Mouse (Mus musculus) MEL (cell line): ENCODE measurements around the gene Zcchc14. TPM values are rescaled to one million over a fixed set of nuclear protein-coding genes. Genes with fewer than 3 reads are reported as not detected.

ENCODE experiments used
- DNase-seq: peaks from one replicate; pipeline ENCODE4 v3.0.0; 2011; ENCODE audit warnings: low read depth, low spot score
- H3K27ac ChIP-seq: 2 replicates; pipeline ENCODE4 v1.5.1; 2012; ENCODE audit warnings: low read depth, mild to moderate bottlenecking, control low read depth, low read length, moderate library complexity; ENCODE audit not compliant: control insufficient read depth
- H3K27me3 ChIP-seq, 2 experiments: fragments of 150-350 bp in 1 of 2; sonication (generic) in 1 of 2; 2 replicates each; pipeline ENCODE4 v1.6.1; 2012; ENCODE audit warnings: low read length in 2 of 2, mild to moderate bottlenecking in 2 of 2, improper control_type of control experiment in 1 of 2, moderate library complexity in 1 of 2; ENCODE audit not compliant: insufficient read depth in 2 of 2, control insufficient read depth in 1 of 2
- H3K36me3 ChIP-seq, 2 experiments: 2 replicates each; pipeline ENCODE4 v1.6.1; 2012 to 2014; ENCODE audit warnings: low read length in 2 of 2, improper control_type of control experiment in 1 of 2, inconsistent platforms in 1 of 2, mild to moderate bottlenecking in 1 of 2; ENCODE audit not compliant: insufficient read depth in 2 of 2, control insufficient read depth in 1 of 2
- H3K4me1 ChIP-seq, 2 experiments: fragments of 150-350 bp in 1 of 2; sonication (generic) in 1 of 2; 2 replicates each; pipeline ENCODE4 v1.6.1; 2012; ENCODE audit warnings: low read length in 2 of 2, improper control_type of control experiment in 1 of 2, mild to moderate bottlenecking in 1 of 2; ENCODE audit not compliant: insufficient read depth in 2 of 2, control insufficient read depth in 1 of 2
- H3K4me3 ChIP-seq, 2 experiments: fragments of 150-350 bp in 1 of 2; sonication (generic) in 1 of 2; 2 replicates each; pipeline ENCODE4 v1.5.1; 2012; ENCODE audit warnings: low read depth in 2 of 2, low read length in 2 of 2, mild to moderate bottlenecking in 2 of 2, moderate library complexity in 2 of 2, control low read depth in 1 of 2, improper control_type of control experiment in 1 of 2; ENCODE audit not compliant: control insufficient read depth in 1 of 2, insufficient read depth in 1 of 2
- H3K79me2 ChIP-seq: 2 replicates; pipeline ENCODE4 v1.6.1; 2012; ENCODE audit warnings: mild to moderate bottlenecking, low read length, moderate library complexity; ENCODE audit not compliant: control insufficient read depth, poor library complexity, insufficient read depth
- H3K9ac ChIP-seq: 2 replicates; pipeline ENCODE4 v1.6.1; 2012; ENCODE audit warnings: low read depth, mild to moderate bottlenecking, control low read depth, low read length, moderate library complexity; ENCODE audit not compliant: control insufficient read depth, poor library complexity, severe bottlenecking
- H3K9me3 ChIP-seq: fragments of 150-350 bp; sonication (generic); replicated peaks from 2 replicates; pipeline ENCODE4 v1.6.1; 2012; ENCODE audit warnings: mild to moderate bottlenecking, low read length, improper control_type of control experiment, moderate library complexity; ENCODE audit not compliant: insufficient read depth
- BHLHE40 ChIP-seq: IDR thresholded peaks from 2 replicates; pipeline ENCODE4 v1.6.1; 2012; ENCODE audit warnings: low read depth, mild to moderate bottlenecking, inconsistent platforms, low read length, improper control_type of control experiment, borderline replicate concordance
- CHD1 ChIP-seq: IDR thresholded peaks from 2 replicates; pipeline ENCODE4 v1.6.1; 2012; ENCODE audit warnings: low read depth, mild to moderate bottlenecking, inconsistent platforms, low read length, improper control_type of control experiment
- CHD2 ChIP-seq: IDR thresholded peaks from 2 replicates; pipeline ENCODE4 v1.6.1; 2011; ENCODE audit warnings: low read length, improper control_type of control experiment
- CTCF ChIP-seq, 3 experiments: IDR thresholded peaks in 2 of 3; conservative IDR thresholded peaks in 1 of 3; 2 replicates each; pipeline ENCODE4 v1.5.1; 2011 to 2012; ENCODE audit warnings: low read length in 3 of 3, low read depth in 2 of 3, mild to moderate bottlenecking in 2 of 3, improper control_type of control experiment in 1 of 3, inconsistent platforms in 1 of 3, mixed read lengths in 1 of 3, moderate library complexity in 1 of 3; ENCODE audit not compliant: control insufficient read depth in 1 of 3, insufficient read depth in 1 of 3, poor library complexity in 1 of 3, severe bottlenecking in 1 of 3
- E2F4 ChIP-seq: IDR thresholded peaks from 2 replicates; pipeline ENCODE4 v1.6.1; 2011; ENCODE audit warnings: low read depth, low read length, improper control_type of control experiment, borderline replicate concordance
- ELF1 ChIP-seq: IDR thresholded peaks from 2 replicates; pipeline ENCODE4 v1.6.1; 2014; ENCODE audit warnings: low read depth, mild to moderate bottlenecking, inconsistent platforms, low read length, improper control_type of control experiment, moderate library complexity
- EP300 ChIP-seq, 2 experiments: IDR thresholded peaks; 2 replicates each; pipeline ENCODE4 v1.6.1; 2011; ENCODE audit warnings: improper control_type of control experiment in 2 of 2, low read length in 2 of 2, low read depth in 1 of 2, mild to moderate bottlenecking in 1 of 2
- GABPA ChIP-seq: IDR thresholded peaks from 2 replicates; pipeline ENCODE4 v1.6.1; 2012; ENCODE audit warnings: low read depth, mild to moderate bottlenecking, inconsistent platforms, low read length, improper control_type of control experiment, moderate library complexity
- HCFC1 ChIP-seq: IDR thresholded peaks from 2 replicates; pipeline ENCODE4 v1.6.1; 2012; ENCODE audit warnings: low read depth, mild to moderate bottlenecking, inconsistent platforms, low read length, improper control_type of control experiment, moderate library complexity
- JUND ChIP-seq: IDR thresholded peaks from 2 replicates; pipeline ENCODE4 v1.6.1; 2011; ENCODE audit warnings: low read depth, mild to moderate bottlenecking, improper control_type of control experiment, low read length
- KAT2A ChIP-seq: conservative IDR thresholded peaks from 2 replicates; pipeline ENCODE4 v1.6.1; 2012; ENCODE audit warnings: low read depth, low read length, improper control_type of control experiment, inconsistent platforms
- MAFK ChIP-seq: IDR thresholded peaks from 2 replicates; pipeline ENCODE4 v1.6.1; 2011; ENCODE audit warnings: low read depth, mild to moderate bottlenecking, low read length, improper control_type of control experiment, borderline replicate concordance
- MAX ChIP-seq: IDR thresholded peaks from 2 replicates; pipeline ENCODE4 v1.6.1; 2011; ENCODE audit warnings: low read length, improper control_type of control experiment
- MAZ ChIP-seq: IDR thresholded peaks from 2 replicates; pipeline ENCODE4 v1.6.1; 2012; ENCODE audit warnings: low read depth, mild to moderate bottlenecking, inconsistent platforms, low read length, improper control_type of control experiment
- MEF2A ChIP-seq: IDR thresholded peaks from 2 replicates; pipeline ENCODE4 v1.6.1; 2014; ENCODE audit warnings: low read depth, mild to moderate bottlenecking, inconsistent platforms, low read length, improper control_type of control experiment; ENCODE audit not compliant: poor library complexity, insufficient replicate concordance, severe bottlenecking; ENCODE audit errors: extremely low read depth
- MXI1 ChIP-seq: IDR thresholded peaks from 2 replicates; pipeline ENCODE4 v1.6.1; 2011; ENCODE audit warnings: mild to moderate bottlenecking, low read depth, low read length, improper control_type of control experiment
- MYB ChIP-seq: IDR thresholded peaks from 2 replicates; pipeline ENCODE4 v1.6.1; 2011; ENCODE audit warnings: mild to moderate bottlenecking, low read depth, low read length, improper control_type of control experiment
- MYC ChIP-seq: IDR thresholded peaks from 2 replicates; pipeline ENCODE4 v1.6.1; 2011; ENCODE audit warnings: low read depth, mild to moderate bottlenecking, low read length, improper control_type of control experiment, moderate library complexity
- NELFE ChIP-seq: IDR thresholded peaks from 2 replicates; pipeline ENCODE4 v1.6.1; 2011; ENCODE audit warnings: low read depth, low read length, improper control_type of control experiment
- NRF1 ChIP-seq: IDR thresholded peaks from 2 replicates; pipeline ENCODE4 v1.6.1; 2014; ENCODE audit warnings: low read depth, mild to moderate bottlenecking, inconsistent platforms, low read length, improper control_type of control experiment, moderate library complexity; ENCODE audit not compliant: poor library complexity, insufficient read depth, severe bottlenecking
- POLR2A ChIP-seq, 2 experiments: IDR thresholded peaks; 2 replicates each; pipeline ENCODE4 v1.6.1; 2011 to 2012; ENCODE audit warnings: low read length in 2 of 2, mild to moderate bottlenecking in 2 of 2, control low read depth in 1 of 2, improper control_type of control experiment in 1 of 2, low read depth in 1 of 2, moderate library complexity in 1 of 2; ENCODE audit not compliant: control insufficient read depth in 1 of 2, insufficient read depth in 1 of 2, poor library complexity in 1 of 2
- POLR2AphosphoS2 ChIP-seq: IDR thresholded peaks from 2 replicates; pipeline ENCODE4 v1.6.1; 2011; ENCODE audit warnings: low read length, improper control_type of control experiment
- POLR2AphosphoS5 ChIP-seq: IDR thresholded peaks from 2 replicates; pipeline ENCODE4 v1.6.1; 2012; ENCODE audit warnings: low read depth, borderline replicate concordance, mild to moderate bottlenecking, inconsistent platforms, low read length, moderate library complexity, mixed read lengths
- RAD21 ChIP-seq: IDR thresholded peaks from 2 replicates; pipeline ENCODE4 v1.6.1; 2011; ENCODE audit warnings: mild to moderate bottlenecking, low read depth, low read length, improper control_type of control experiment
- RCOR1 ChIP-seq: IDR thresholded peaks from 2 replicates; pipeline ENCODE4 v1.6.1; 2012; ENCODE audit warnings: low read depth, mild to moderate bottlenecking, inconsistent platforms, low read length, improper control_type of control experiment
- SIN3A ChIP-seq: IDR thresholded peaks from 2 replicates; pipeline ENCODE4 v1.6.1; 2012; ENCODE audit warnings: low read length, improper control_type of control experiment, inconsistent platforms
- SMC3 ChIP-seq: IDR thresholded peaks from 2 replicates; pipeline ENCODE4 v1.6.1; 2011; ENCODE audit warnings: low read depth, low read length, improper control_type of control experiment
- TAL1 ChIP-seq: IDR thresholded peaks from 2 replicates; pipeline ENCODE4 v1.6.1; 2012; ENCODE audit warnings: mild to moderate bottlenecking, inconsistent platforms, low read length, moderate library complexity, mixed read lengths
- TBP ChIP-seq: IDR thresholded peaks from 2 replicates; pipeline ENCODE4 v1.8.0; 2011; ENCODE audit warnings: low read depth, low read length, improper control_type of control experiment
- TCF12 ChIP-seq: IDR thresholded peaks from 2 replicates; pipeline ENCODE4 v1.6.1; 2014; ENCODE audit warnings: low read depth, mild to moderate bottlenecking, inconsistent platforms, low read length, improper control_type of control experiment, moderate library complexity
- USF1 ChIP-seq: IDR thresholded peaks from 2 replicates; pipeline ENCODE4 v1.6.1; 2014; ENCODE audit warnings: low read depth, mild to moderate bottlenecking, inconsistent platforms, low read length, improper control_type of control experiment, moderate library complexity
- USF2 ChIP-seq, 2 experiments: IDR thresholded peaks; 2 replicates each; pipeline ENCODE4 v1.6.1; 2011 to 2012; ENCODE audit warnings: improper control_type of control experiment in 2 of 2, low read length in 2 of 2, borderline replicate concordance in 1 of 2, inconsistent platforms in 1 of 2, low read depth in 1 of 2, mild to moderate bottlenecking in 1 of 2; ENCODE audit not compliant: insufficient read depth in 1 of 2
- ZC3H11A ChIP-seq: IDR thresholded peaks from 2 replicates; pipeline ENCODE4 v1.6.1; 2012; ENCODE audit warnings: low read depth, mild to moderate bottlenecking, inconsistent platforms, low read length, improper control_type of control experiment
- ZKSCAN1 ChIP-seq: IDR thresholded peaks from 2 replicates; pipeline ENCODE4 v1.6.1; 2012; ENCODE audit warnings: low read depth, mild to moderate bottlenecking, inconsistent platforms, low read length, improper control_type of control experiment, moderate library complexity
- ZMIZ1 ChIP-seq: IDR thresholded peaks from 2 replicates; pipeline ENCODE4 v1.6.1; 2012; ENCODE audit warnings: low read depth, mild to moderate bottlenecking, inconsistent platforms, low read length, improper control_type of control experiment, moderate library complexity
- ZNF384 ChIP-seq: IDR thresholded peaks from 2 replicates; pipeline ENCODE4 v1.6.1; 2012; ENCODE audit warnings: low read depth, mild to moderate bottlenecking, inconsistent platforms, low read length, improper control_type of control experiment
- polyA plus RNA-seq, 2 experiments: library from polyadenylated mRNA; stranded (reverse) in 1 of 2; unstranded in 1 of 2; fragments of >175 nt in 1 of 2; fragments of >200 nt in 1 of 2; gene quantifications; 2 replicates each; pipeline versions ENCODE4 v1.2.1 to v1.2.4; 2012; ENCODE audit warnings: low replicate concordance in 2 of 2, low read depth in 1 of 2; ENCODE audit not compliant: insufficient read length in 2 of 2, insufficient read depth in 1 of 2, missing spikeins in 1 of 2
- total RNA-seq: library from RNA; depleted of rRNA; stranded (reverse); fragments of 300-350 nt; gene quantifications from 2 replicates; pipeline ENCODE4 v1.2.3, GENCODE M21; 2012

Gene Zcchc14
- total and polyA plus RNA-seq, 3 experiments = 0.04 to 0.11 TPM; not detected in 1

GRCm38 (mm10) chr8:121585159-121585825, 67.4 kb downstream of the Zcchc14 start:
- Histone ChIP-seq H3K4me1 (peaks cover 12 to 32% of the 10 kb centered on the region in 2 experiments), H3K27ac (peak overlapping the region; percentile 64), H3K9me3 (no peaks in the 10 kb centered on the region), H3K9ac (peak overlapping the region; percentile 74), H3K79me2 (peaks cover under 1% of the 10 kb centered on the region; the same call in 1 of the 2 replicates), H3K36me3 (peaks cover 0 to 23% of the 10 kb centered on the region in 2 experiments; a peak in 2 of 4 replicates), H3K27me3 (no peaks in the 10 kb centered on the region), H3K4me3 (peak overlapping the region; percentile 77 to 78)
- DNase-seq = peak; percentile 99
- TF ChIP-seq CHD2 (peak; percentile 88), USF1 (peak; percentile 92), CTCF (IDR thresholded peaks at IDR 0.05 in 2 of 3, conservative IDR thresholded peaks at IDR 0.05 in 1 of 3; ENCODE audit: control insufficient read depth in 1 of 3, insufficient read depth in 1 of 3, low read depth in 2 of 3, low read length in 3 of 3, poor library complexity in 1 of 3, severe bottlenecking in 1 of 3) (no peak), MAX (peak; percentile 69), MYB (no peak), CHD1 (no peak), POLR2A (IDR thresholded peaks at IDR 0.05; ENCODE audit: control insufficient read depth in 1 of 2, insufficient read depth in 1 of 2, low read depth in 1 of 2, low read length in 2 of 2, poor library complexity in 1 of 2) (peak in 1 of 2 experiments; percentile 63; a peak in 1 of 4 replicates), E2F4 (no peak), BHLHE40 (peak; percentile 30; the same call in 1 of the 2 replicates), ZC3H11A (no peak), ELF1 (peak; percentile 98), MXI1 (peak; percentile 77), ZNF384 (no peak), MEF2A (no peak), RCOR1 (peak; percentile 74), EP300 (IDR thresholded peaks at IDR 0.05; ENCODE audit: low read depth in 1 of 2, low read length in 2 of 2) (peak in 1 of 2 experiments; percentile 41; a peak in 2 of 4 replicates), NRF1 (peak; percentile 99), TAL1 (no peak), USF2 (IDR thresholded peaks at IDR 0.05; ENCODE audit: borderline replicate concordance in 1 of 2, insufficient read depth in 1 of 2, low read depth in 1 of 2, low read length in 2 of 2) (no peak), HCFC1 (peak; percentile 99), RAD21 (no peak), MYC (no peak), NELFE (peak; percentile 41; the same call in 1 of the 2 replicates), SMC3 (no peak), SIN3A (peak; percentile 96), GABPA (no peak), MAZ (peak; percentile 88), MAFK (no peak), POLR2AphosphoS2 (no peak), ZKSCAN1 (no peak), KAT2A (peak; percentile 90), JUND (no peak), POLR2AphosphoS5 (no peak), TBP (peak; percentile 57), TCF12 (peak; percentile 44; the same call in 1 of the 2 replicates), ZMIZ1 (no peak)
